Mouse (Mus musculus) lung, embryonic 14.5 days (tissue): ENCODE measurements at regions not wholly inside any gene's neighbourhood (a gene's known extent, or its start where the extent isn't known, plus 50 kb on each side); places are given as distances from the start of the nearest gene placed in this dataset.

Source experiments
- ATAC-seq: fragments of 200-750 bp; cut with Nextera tagmentation; 2 replicates; pipeline ENCODE4 v1.8.0; 2017; ENCODE audit warnings: mild to moderate bottlenecking, moderate TSS enrichment, moderate library complexity; ENCODE audit not compliant: insufficient read depth
- DNase-seq: peaks from one replicate; pipeline ENCODE4 v3.0.0-alpha.2; 2015
- H3K27ac ChIP-seq: fragments of 300-500 bp; sonication (generic); 2 replicates; pipeline ENCODE4 v1.5.1; 2014; ENCODE audit warnings: low read depth, mild to moderate bottlenecking, moderate library complexity
- H3K27me3 ChIP-seq: fragments of 300-500 bp; sonication (generic); 2 replicates; pipeline ENCODE4 v1.6.1; 2014; ENCODE audit warnings: low read length, control low read depth; ENCODE audit not compliant: insufficient read depth
- H3K36me3 ChIP-seq: fragments of 300-500 bp; sonication (generic); 2 replicates; pipeline ENCODE4 v1.6.1; 2014; ENCODE audit warnings: control low read depth; ENCODE audit not compliant: insufficient read depth
- H3K4me1 ChIP-seq: fragments of 300-500 bp; sonication (generic); 2 replicates; pipeline ENCODE4 v1.6.1; 2014; ENCODE audit warnings: antibody characterized with exemption, control low read depth; ENCODE audit not compliant: insufficient read depth
- H3K4me2 ChIP-seq: fragments of 300-500 bp; sonication (generic); 2 replicates; pipeline ENCODE4 v1.6.1; 2014; ENCODE audit warnings: mild to moderate bottlenecking
- H3K4me3 ChIP-seq: fragments of 300-500 bp; sonication (generic); 2 replicates; pipeline ENCODE4 v1.5.1; 2014; ENCODE audit warnings: low read depth, low read length
- H3K9ac ChIP-seq: fragments of 300-500 bp; sonication (generic); 2 replicates; pipeline ENCODE4 v1.6.1; 2014
- H3K9me3 ChIP-seq: fragments of 300-500 bp; sonication (generic); 2 replicates; pipeline ENCODE4 v1.6.1; 2016; ENCODE audit warnings: low read depth, low read length, control low read depth
- CTCF ChIP-seq: IDR thresholded peaks from 2 replicates; pipeline ENCODE4 v1.5.1; 2016; ENCODE audit warnings: antibody characterized with exemption, low read depth
- WGBS: fragments of 180-500 bp; shearing (Covaris S2); extraction: QIAGEN DNeasy Blood & Tissue Kit; methylation state at CpG from one replicate; pipeline ENCODE4 v1.1.7; 2014; 5-methylcytosine and 5-hydroxymethylcytosine counted together

DNA sequence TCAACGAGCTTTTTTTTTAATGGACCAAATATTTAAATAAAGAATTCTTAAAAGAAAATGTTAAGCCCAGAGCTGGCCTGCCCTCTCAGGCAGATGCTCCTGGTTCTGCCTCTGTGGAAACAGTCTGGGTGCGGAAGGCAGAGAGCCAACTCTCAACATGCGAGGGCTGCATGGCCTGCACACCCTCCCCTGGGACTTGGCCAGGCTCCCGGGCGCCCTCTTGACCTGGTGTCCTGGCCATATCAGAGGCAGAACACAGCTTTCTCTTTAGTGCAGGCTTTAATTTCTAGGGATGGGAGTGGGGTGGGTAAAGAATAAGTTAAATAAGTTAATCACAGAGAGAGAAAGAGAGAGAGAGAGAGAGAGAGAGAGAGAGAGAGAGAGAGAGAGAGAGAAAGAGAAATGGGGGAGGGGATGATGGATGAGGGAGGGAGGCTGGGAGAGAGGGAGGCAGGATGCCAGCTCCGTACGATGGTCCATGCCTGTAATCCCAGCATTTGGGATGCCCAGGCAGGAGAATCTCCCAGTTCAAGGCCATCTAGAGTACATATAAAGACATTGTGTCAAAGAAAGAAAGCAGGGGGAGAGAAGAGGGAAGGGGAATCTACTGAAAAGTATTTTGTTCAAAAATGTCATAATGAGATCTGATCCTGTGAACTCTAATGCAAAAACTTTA lies 123.2 kb upstream of the Plekha5 start:
- H3K9me3 ChIP-seq, result no peaks in the 10 kb centered on the region
- 20% methylated on average over 7 of the region's 7 CpGs for WGBS

DNA sequence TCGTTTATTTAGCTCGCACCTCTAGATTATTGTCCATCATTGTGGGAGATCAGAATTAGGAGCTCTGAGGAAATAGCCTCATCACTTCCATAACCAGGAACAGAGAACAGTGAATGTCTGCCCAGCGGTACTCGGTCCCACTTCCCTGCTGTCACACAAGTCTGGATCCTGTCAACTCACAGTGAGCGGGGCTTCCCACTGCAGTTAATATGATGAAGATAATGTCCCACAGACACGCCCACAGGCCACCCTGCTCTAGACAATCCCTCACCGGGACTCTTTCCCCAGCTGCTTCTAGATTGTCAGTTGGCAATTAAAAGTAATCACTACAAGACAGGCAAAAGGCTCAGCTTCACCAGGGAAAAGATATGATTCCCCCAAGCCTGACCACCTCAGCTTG lies 124.2 kb upstream of the Plekha5 start:
- H3K27ac ChIP-seq, result peak overlapping the region; percentile 76
- H3K9ac ChIP-seq, result no peak overlapping the region
- ATAC-seq (peak; percentile 91), DNase-seq (peak; percentile 92)
- H3K36me3 ChIP-seq, result no peaks in the 10 kb centered on the region
- H3K27me3 ChIP-seq, result no peaks in the 10 kb centered on the region
- H3K4me1 ChIP-seq, result peaks cover 21% of the 10 kb centered on the region
- WGBS, result 37% methylated on average over 7 of the region's 7 CpGs
- no peak overlapping the region for H3K4me3 ChIP-seq
- no peak for TF ChIP-seq CTCF
- no peak overlapping the region for H3K4me2 ChIP-seq
- H3K9me3 ChIP-seq, result no peaks in the 10 kb centered on the region

More for the DNA sequence above, 123.2 kb upstream of the Plekha5 start:
- peak; percentile 80 for ATAC-seq
- peaks cover 21% of the 10 kb centered on the region for H3K4me1 ChIP-seq
- no peaks in the 10 kb centered on the region for H3K27me3 ChIP-seq
- TF ChIP-seq CTCF, result no peak
- H3K4me2 ChIP-seq, result no peak overlapping the region
- no peak overlapping the region for H3K4me3 ChIP-seq
- H3K9ac ChIP-seq, result no peak overlapping the region
- DNase-seq, result peak; percentile 93
- peak overlapping the region; percentile 76 for H3K27ac ChIP-seq
- no peaks in the 10 kb centered on the region for H3K36me3 ChIP-seq

- Histone ChIP-seq H3K27me3 (no peaks in the 10 kb centered on the region), H3K4me3 (no peak overlapping the region), H3K9me3 (no peaks in the 10 kb centered on the region), H3K36me3 (no peaks in the 10 kb centered on the region), H3K27ac (0 out of 2 replicates have a peak overlapping the region, but pooled peaks have one; percentile 50), H3K4me1 (peaks cover 19% of the 10 kb centered on the region), H3K9ac (no peak overlapping the region), H3K4me2 (no peak overlapping the region)
- DNase-seq, result peak; percentile 81
- ATAC-seq, result peak; percentile 53; the same call in 1 of the 2 replicates
- 36% methylated on average over 14 of the region's 14 CpGs for WGBS
- no peak for TF ChIP-seq CTCF
Measured at GRCm38 (mm10) chr6:140297969-140298554, 125.8 kb upstream of the Plekha5 start.

- Histone ChIP-seq H3K9me3 (no peaks in the 10 kb centered on the region), H3K27ac (no peak overlapping the region), H3K9ac (no peak overlapping the region), H3K27me3 (no peaks in the 10 kb centered on the region), H3K4me3 (no peak overlapping the region), H3K36me3 (no peaks in the 10 kb centered on the region), H3K4me1 (peaks cover 19% of the 10 kb centered on the region), H3K4me2 (no peak overlapping the region)
- DNase-seq (no peak), ATAC-seq (no peak)
- TF ChIP-seq CTCF, result no peak
- 77% methylated on average over 6 of the region's 6 CpGs for WGBS
Measured at GRCm38 (mm10) chr6:140297561-140297960, 126.3 kb upstream of the Plekha5 start.

DNA sequence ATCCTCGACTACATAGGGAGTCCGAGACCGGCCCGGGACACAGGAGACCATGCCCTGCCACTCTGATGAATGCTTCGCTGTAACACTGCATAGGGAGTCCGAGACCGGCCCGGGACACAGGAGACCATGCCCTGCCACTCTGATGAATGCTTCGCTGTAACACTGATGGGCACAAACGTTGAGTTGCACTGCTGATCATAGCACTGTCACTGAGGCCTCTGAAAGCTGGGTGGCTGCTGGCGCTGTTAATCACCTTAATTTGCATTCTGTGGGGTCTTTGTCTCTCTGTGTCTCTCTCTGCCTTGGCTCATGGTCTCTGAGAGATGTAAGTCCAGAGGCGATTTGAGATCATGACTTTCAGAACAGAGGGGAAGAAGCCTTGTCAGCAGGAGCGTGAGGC lies 133.7 kb upstream of the Plekha5 start:
- TF ChIP-seq CTCF, result no peak
- Histone ChIP-seq H3K4me1 (no peaks in the 10 kb centered on the region), H3K27me3 (no peaks in the 10 kb centered on the region), H3K4me2 (no peak overlapping the region), H3K4me3 (no peak overlapping the region), H3K9ac (no peak overlapping the region), H3K27ac (no peak overlapping the region), H3K36me3 (no peaks in the 10 kb centered on the region), H3K9me3 (no peaks in the 10 kb centered on the region)
- DNase-seq (no peak), ATAC-seq (no peak)
- 64% methylated on average over 12 of the region's 13 CpGs for WGBS

DNA sequence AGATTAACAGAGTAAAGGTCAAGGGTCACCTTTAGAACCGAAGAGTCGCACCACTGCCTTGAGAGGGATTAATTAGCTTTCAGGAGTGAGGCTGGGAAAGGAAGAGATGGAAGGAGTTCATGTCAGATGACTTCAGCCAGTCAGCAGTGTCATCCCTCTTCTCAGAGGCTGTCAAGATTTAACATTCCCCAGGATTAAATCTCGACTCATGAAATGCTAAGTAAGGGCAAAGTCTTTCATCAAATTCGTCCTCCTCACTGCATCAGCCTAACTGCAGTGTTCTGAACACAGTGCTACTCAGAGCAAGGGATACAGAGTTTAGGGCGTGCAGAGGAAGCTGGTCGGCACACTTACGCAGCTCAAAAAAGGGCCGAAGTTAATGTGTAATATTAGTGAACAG lies 135.1 kb upstream of the Plekha5 start:
- DNase-seq (no peak), ATAC-seq (no peak)
- Histone ChIP-seq H3K4me1 (no peaks in the 10 kb centered on the region), H3K27ac (no peak overlapping the region), H3K4me3 (no peak overlapping the region), H3K4me2 (no peak overlapping the region), H3K9ac (no peak overlapping the region), H3K9me3 (no peaks in the 10 kb centered on the region), H3K27me3 (no peaks in the 10 kb centered on the region), H3K36me3 (no peaks in the 10 kb centered on the region)
- no peak for TF ChIP-seq CTCF
- 40% methylated on average over 8 of the region's 8 CpGs for WGBS

DNA sequence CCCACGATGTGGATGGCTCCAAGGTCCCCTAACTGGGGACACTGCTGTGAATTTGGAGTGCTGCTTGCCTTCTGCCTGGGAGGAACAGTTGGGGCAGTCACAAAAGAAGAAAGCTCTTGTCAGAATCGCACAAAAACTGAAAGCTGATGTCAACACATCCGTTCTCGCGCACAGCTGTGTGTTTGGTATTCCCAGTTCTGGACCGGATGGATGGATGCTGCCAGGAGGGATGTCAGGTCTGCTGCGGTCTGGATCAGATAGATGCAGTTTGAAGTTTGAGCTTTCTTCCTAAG lies 141.6 kb upstream of the Plekha5 start:
- TF ChIP-seq CTCF, result no peak
- whole genome bisulfite sequencing, result 54% methylated on average over 7 of the region's 7 CpGs
- no peak overlapping the region for H3K4me2 ChIP-seq
- H3K27me3 ChIP-seq, result no peaks in the 10 kb centered on the region
- ATAC-seq, result no peak
- peaks cover 9% of the 10 kb centered on the region for H3K4me1 ChIP-seq
- 0 out of 2 replicates have a peak overlapping the region, but pooled peaks have one; percentile 5 for H3K27ac ChIP-seq
- H3K9me3 ChIP-seq, result no peaks in the 10 kb centered on the region
- H3K9ac ChIP-seq, result no peak overlapping the region
- no peaks in the 10 kb centered on the region for H3K36me3 ChIP-seq
- no peak overlapping the region for H3K4me3 ChIP-seq
- DNase-seq, result peak; percentile 53
